Mouse (Mus musculus): ENCODE data around the gene Pmm1. TPM values are rescaled to one million over a fixed set of nuclear protein-coding genes. Genes with fewer than 3 reads are reported as not detected.

Pmm1 gene
- polyA plus RNA-seq, 1 experiment from 2014 or later = 43.0 TPM

DNA sequence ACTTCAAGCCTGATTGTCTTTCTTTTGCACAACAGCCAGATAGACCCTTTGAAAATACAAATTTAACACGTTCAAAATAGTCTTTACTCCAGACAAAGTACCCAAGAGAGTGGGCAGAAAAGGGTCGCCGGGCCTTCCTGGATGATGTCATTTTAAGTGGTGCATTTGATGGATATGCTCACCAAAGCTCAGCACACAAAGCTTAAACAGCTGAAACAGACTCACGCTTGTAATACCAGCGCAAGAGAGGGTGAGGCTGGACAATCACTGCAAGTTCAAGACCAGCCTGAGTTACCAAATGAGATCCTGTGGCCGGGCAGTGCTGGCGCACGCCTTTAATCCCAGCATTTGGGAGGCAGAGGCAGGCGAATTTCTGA, 34.3 kb downstream of the Pmm1 start:
- H3K27ac ChIP-seq (replicated peaks; ENCODE audit: low read depth, low read length) = peak overlapping the region; percentile 77; the same call in 1 of the 2 replicates
- 37% methylated on average over 9 of the region's 9 CpGs for WGBS
- H3K9me3 ChIP-seq (ENCODE audit: control insufficient read depth, low read length) = no peaks in the 10 kb centered on the region
- H3K4me2 ChIP-seq (ENCODE audit: low read depth, low read length) = peak overlapping the region; percentile 92
- H3K4me3 ChIP-seq (ENCODE audit: low read depth, low read length) = peak overlapping the region; percentile 79
- DNase-seq (ENCODE audit: low spot score) (no peak), ATAC-seq (ENCODE audit: low read depth) (peak; percentile 31)
- H3K27me3 ChIP-seq (replicated peaks; ENCODE audit: control insufficient read depth, insufficient read depth, low read length) = no peaks in the 10 kb centered on the region
- no peaks in the 10 kb centered on the region for H3K36me3 ChIP-seq (ENCODE audit: control insufficient read depth, insufficient read depth, low read length)
- H3K9ac ChIP-seq (ENCODE audit: low read depth, low read length) = no peak overlapping the region
- H3K4me1 ChIP-seq (ENCODE audit: control insufficient read depth, insufficient read depth, low read length) = peaks cover 12% of the 10 kb centered on the region

DNA sequence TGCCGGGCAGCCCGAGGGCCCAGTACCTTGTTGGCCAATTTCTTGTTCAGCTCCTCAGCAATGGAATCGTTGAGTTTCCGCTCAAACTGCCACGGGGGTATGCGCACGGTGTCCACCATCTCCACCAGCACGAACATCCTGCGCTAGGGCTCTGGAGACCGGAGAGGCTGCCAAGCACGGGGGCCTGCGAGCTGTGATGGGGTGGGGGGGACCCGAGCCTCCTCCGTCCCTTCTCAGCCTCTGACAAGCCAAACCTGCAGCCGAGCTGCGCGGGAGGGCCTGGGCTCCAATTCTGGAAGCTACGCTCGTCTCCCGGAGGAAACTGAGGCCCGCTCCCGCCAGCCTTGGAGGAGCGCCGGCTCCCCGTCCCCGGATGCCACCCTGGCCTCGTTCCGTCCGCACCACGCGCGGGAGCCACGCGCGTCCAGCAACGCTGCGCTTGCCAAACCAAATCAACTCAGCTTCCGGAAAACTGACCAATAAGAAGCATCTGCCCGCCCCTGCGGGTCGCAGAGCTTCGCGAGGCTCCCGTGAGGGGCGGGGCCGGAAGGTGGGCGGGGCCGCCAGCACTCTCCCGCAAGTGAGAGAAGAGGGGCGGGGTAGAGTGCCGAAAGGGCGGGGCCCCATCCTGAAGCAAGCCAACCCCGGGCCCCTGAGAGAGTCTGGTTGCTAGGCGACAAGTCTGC, 34.8 kb downstream of the Pmm1 start, which contains the start of gene Polr3h:
Polr3h (minus strand) TSS at position 481 of the 686 bp plus-strand sequence.
- Histone ChIP-seq H3K9me3 (ENCODE audit: control insufficient read depth, low read length) (no peaks in the 10 kb centered on the region), H3K36me3 (ENCODE audit: control insufficient read depth, insufficient read depth, low read length) (no peaks in the 10 kb centered on the region), H3K4me2 (ENCODE audit: low read depth, low read length) (peak within 1 kb of the TSS; percentile 92), H3K9ac (ENCODE audit: low read depth, low read length) (peak within 1 kb of the TSS; percentile 79), H3K4me3 (ENCODE audit: low read depth, low read length) (peak within 1 kb of the TSS; percentile 79), H3K4me1 (ENCODE audit: control insufficient read depth, insufficient read depth, low read length) (peaks cover 12% of the 10 kb centered on the region), H3K27me3 (replicated peaks; ENCODE audit: control insufficient read depth, insufficient read depth, low read length) (no peaks in the 10 kb centered on the region), H3K27ac (replicated peaks; ENCODE audit: low read depth, low read length) (peak within 1 kb of the TSS; percentile 77)
- peak; percentile 98 for DNase-seq (ENCODE audit: low spot score)
- WGBS = under 1% methylated on average over 40 of the region's 54 CpGs
- peak; percentile 96 for ATAC-seq (ENCODE audit: low read depth)

DNA sequence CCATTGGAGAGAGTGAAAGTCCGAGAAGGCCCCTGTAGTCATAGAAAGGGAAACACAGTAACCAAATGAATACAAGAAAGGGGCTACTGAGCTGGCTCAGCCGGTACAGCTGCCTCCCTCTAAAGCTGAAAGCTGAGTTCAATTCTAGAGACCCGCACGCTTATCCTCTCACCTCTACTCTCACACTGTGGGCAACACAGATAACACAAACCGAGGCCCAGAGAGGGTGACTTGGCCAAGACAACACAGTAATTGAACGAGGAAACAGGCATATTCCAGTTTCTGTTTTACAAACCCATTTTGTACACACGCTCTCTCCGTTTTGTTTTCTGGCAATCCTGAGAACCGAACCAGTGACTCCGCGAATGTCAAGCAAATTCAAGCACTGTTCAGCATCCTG, 35.8 kb downstream of the Pmm1 start:
- WGBS = 86% methylated on average over 11 of the region's 11 CpGs
- Histone ChIP-seq H3K27me3 (replicated peaks; ENCODE audit: control insufficient read depth, insufficient read depth, low read length) (no peaks in the 10 kb centered on the region), H3K27ac (replicated peaks; ENCODE audit: low read depth, low read length) (no peak overlapping the region), H3K9ac (ENCODE audit: low read depth, low read length) (peak overlapping the region; percentile 79), H3K4me2 (ENCODE audit: low read depth, low read length) (peak overlapping the region; percentile 92), H3K36me3 (ENCODE audit: control insufficient read depth, insufficient read depth, low read length) (no peaks in the 10 kb centered on the region), H3K4me1 (ENCODE audit: control insufficient read depth, insufficient read depth, low read length) (peaks cover 12% of the 10 kb centered on the region), H3K4me3 (ENCODE audit: low read depth, low read length) (peak overlapping the region; percentile 79), H3K9me3 (ENCODE audit: control insufficient read depth, low read length) (no peaks in the 10 kb centered on the region)
- ATAC-seq (ENCODE audit: low read depth) = no peak
- no peak for DNase-seq (ENCODE audit: low spot score)

DNA sequence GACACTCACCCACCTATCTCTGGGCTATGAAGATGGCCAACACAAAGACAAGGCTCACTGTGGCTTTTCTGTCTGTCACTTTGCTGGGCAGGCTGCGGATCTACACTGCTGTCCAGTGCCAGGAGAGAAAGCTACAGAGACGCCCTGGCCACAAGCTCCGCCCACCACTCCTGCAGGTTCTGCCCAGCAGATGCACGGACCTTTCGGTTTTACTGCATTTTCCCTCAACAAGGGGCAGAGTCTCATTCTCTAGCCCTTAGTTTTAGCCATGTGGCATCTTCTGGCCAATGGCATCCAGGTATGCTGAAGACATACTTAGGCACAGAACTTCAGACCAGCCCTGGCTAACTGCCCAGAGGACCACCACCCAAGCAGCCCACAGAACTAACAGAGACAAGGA, 39.5 kb downstream of the Pmm1 start:
- Histone ChIP-seq H3K36me3 (ENCODE audit: control insufficient read depth, insufficient read depth, low read length) (peaks cover 12% of the 10 kb centered on the region), H3K27me3 (replicated peaks; ENCODE audit: control insufficient read depth, insufficient read depth, low read length) (no peaks in the 10 kb centered on the region), H3K4me3 (ENCODE audit: low read depth, low read length) (no peak overlapping the region), H3K27ac (replicated peaks; ENCODE audit: low read depth, low read length) (no peak overlapping the region), H3K4me1 (ENCODE audit: control insufficient read depth, insufficient read depth, low read length) (peaks cover 8% of the 10 kb centered on the region), H3K4me2 (ENCODE audit: low read depth, low read length) (no peak overlapping the region), H3K9ac (ENCODE audit: low read depth, low read length) (no peak overlapping the region), H3K9me3 (ENCODE audit: control insufficient read depth, low read length) (no peaks in the 10 kb centered on the region)
- DNase-seq (ENCODE audit: low spot score) (no peak), ATAC-seq (ENCODE audit: low read depth) (no peak)
- WGBS = 62% methylated on average over 4 of the region's 5 CpGs

DNA sequence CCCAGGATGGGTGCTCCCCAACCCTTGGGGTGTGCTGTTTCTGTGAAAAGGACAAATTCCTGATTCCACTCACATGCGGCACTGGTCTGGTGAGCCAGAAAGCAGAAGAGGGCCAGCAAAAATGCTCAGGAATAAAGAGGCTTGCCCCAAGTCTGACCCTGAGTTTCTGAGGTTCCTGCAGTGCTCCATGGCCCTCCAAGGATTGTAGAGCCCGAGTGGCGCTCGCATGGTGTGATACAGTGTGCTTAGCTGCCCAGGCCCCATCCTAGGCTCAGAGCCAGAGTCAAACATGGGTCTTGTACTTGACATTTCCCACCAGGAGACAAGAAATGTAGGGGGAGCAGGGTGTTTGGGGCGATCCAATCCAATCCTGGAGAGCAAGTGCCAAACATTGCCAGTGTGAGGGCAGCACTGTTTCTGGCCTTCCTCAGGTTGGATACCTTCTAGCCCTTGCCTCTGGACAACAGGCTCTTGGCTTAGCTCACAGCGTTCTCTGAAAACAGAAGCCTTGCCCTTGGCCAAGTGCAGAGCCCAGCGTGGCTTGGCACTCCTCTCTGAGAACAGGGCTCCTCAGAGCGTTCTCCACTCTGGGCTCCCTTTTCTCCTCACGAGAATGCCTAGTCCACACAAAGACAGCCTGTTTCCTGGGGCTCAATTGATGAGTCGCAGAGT, 40.0 kb downstream of the Pmm1 start:
- H3K36me3 ChIP-seq (ENCODE audit: control insufficient read depth, insufficient read depth, low read length) = peaks cover 17% of the 10 kb centered on the region
- no peaks in the 10 kb centered on the region for H3K9me3 ChIP-seq (ENCODE audit: control insufficient read depth, low read length)
- no peak overlapping the region for H3K4me3 ChIP-seq (ENCODE audit: low read depth, low read length)
- H3K4me2 ChIP-seq (ENCODE audit: low read depth, low read length) = no peak overlapping the region
- no peak for DNase-seq (ENCODE audit: low spot score)
- peaks cover 8% of the 10 kb centered on the region for H3K4me1 ChIP-seq (ENCODE audit: control insufficient read depth, insufficient read depth, low read length)
- 79% methylated on average over 10 of the region's 10 CpGs for WGBS
- no peak overlapping the region for H3K9ac ChIP-seq (ENCODE audit: low read depth, low read length)
- H3K27me3 ChIP-seq (replicated peaks; ENCODE audit: control insufficient read depth, insufficient read depth, low read length) = no peaks in the 10 kb centered on the region
- no peak overlapping the region for H3K27ac ChIP-seq (replicated peaks; ENCODE audit: low read depth, low read length)
- no peak for ATAC-seq (ENCODE audit: low read depth)

DNA sequence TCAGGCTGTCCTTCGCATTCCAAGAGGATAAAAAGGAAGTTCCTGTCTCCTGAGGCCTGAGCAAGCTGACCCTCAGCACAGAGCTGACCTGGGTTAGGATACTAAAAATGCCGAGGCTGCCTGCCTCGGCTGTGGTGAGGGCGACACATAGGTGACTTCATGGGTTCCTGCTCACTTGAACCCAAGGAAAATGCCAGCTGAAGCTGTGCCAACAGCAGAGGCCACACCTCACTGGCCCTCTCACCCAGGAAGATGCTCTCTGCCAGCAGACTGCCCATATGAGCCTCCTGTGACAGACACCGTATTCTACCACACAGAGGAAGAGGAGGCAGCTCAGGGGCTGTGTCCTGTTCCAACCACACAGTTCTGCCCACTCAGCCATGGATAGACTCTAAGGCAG, 41.7 kb downstream of the Pmm1 start:
- 77% methylated on average over 5 of the region's 5 CpGs for WGBS
- peaks cover 32% of the 10 kb centered on the region for H3K36me3 ChIP-seq (ENCODE audit: control insufficient read depth, insufficient read depth, low read length)
- no peak for ATAC-seq (ENCODE audit: low read depth)

DNA sequence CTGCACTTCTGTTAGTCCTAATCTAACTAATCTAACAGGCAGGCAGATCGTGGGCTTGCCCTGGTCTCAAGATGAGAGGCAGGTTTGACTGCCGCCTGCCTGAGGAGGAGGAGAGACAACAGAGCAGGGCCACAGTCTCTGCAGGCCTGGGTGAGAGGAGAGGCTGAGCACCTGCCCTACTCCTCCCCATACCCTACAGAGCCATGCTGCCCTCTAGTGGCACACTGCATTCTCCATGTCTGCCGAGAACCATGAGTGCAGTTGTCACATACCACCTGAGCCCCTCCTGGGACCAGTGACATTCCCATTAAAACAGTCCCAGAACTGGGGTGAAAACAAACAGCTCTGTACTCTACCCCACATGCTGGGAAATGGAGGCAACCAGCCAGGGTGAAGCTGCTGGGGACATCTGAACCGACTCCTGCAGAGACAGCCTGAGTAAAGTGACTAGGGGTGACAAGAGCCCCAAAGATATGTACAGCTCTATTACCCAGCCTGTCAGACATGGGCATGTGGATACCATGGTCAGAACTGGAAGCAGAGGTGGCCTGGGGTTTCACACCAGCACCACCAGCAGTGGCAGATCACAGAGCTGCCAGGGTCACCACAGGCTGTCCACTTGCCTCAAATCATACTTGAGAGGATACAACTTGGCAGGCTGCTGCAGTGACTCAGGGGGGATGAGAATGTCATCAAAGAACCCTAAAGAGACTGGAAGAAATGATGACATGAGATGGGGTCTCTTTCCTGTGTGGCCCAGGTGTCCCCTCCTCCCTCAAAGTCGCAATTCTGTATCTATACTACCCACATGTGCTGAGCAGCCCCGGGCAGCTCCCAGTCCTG, 42.9 kb downstream of the Pmm1 start:
- Histone ChIP-seq H3K4me3 (ENCODE audit: low read depth, low read length) (no peak overlapping the region), H3K9me3 (ENCODE audit: control insufficient read depth, low read length) (no peaks in the 10 kb centered on the region), H3K9ac (ENCODE audit: low read depth, low read length) (no peak overlapping the region), H3K4me1 (ENCODE audit: control insufficient read depth, insufficient read depth, low read length) (no peaks in the 10 kb centered on the region), H3K27me3 (replicated peaks; ENCODE audit: control insufficient read depth, insufficient read depth, low read length) (no peaks in the 10 kb centered on the region), H3K27ac (replicated peaks; ENCODE audit: low read depth, low read length) (no peak overlapping the region), H3K4me2 (ENCODE audit: low read depth, low read length) (no peak overlapping the region), H3K36me3 (ENCODE audit: control insufficient read depth, insufficient read depth, low read length) (peaks cover 44% of the 10 kb centered on the region)
- peak; percentile 73 for ATAC-seq (ENCODE audit: low read depth)
- 59% methylated on average over 6 of the region's 6 CpGs for WGBS
- peak; percentile 48 for DNase-seq (ENCODE audit: low spot score)

More for the DNA sequence above, 41.7 kb downstream of the Pmm1 start:
- no peak overlapping the region for H3K4me3 ChIP-seq (ENCODE audit: low read depth, low read length)
- H3K9me3 ChIP-seq (ENCODE audit: control insufficient read depth, low read length) = no peaks in the 10 kb centered on the region
- H3K27me3 ChIP-seq (replicated peaks; ENCODE audit: control insufficient read depth, insufficient read depth, low read length) = no peaks in the 10 kb centered on the region
- H3K4me1 ChIP-seq (ENCODE audit: control insufficient read depth, insufficient read depth, low read length) = no peaks in the 10 kb centered on the region
- H3K27ac ChIP-seq (replicated peaks; ENCODE audit: low read depth, low read length) = no peak overlapping the region
- no peak for DNase-seq (ENCODE audit: low spot score)
- no peak overlapping the region for H3K9ac ChIP-seq (ENCODE audit: low read depth, low read length)
- H3K4me2 ChIP-seq (ENCODE audit: low read depth, low read length) = no peak overlapping the region

DNA sequence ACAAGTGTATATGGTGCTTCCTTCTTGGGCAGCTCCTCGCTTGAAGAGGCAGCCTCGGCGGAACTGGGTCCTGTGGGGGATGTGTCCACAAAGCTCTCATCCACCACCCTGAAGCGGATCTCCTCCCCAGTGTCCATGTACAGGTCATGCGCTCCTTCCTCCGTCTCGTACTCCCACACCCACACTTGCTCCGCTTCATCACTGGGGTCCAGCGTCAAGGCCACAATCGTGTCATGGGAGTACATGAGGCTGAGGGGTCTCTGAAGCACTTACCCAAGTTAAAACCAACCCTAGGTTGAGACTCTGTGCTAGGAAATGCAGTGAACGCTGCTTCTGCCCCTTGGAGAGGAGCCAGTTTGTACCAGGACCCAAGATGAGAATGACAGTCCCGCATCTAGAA, 43.5 kb downstream of the Pmm1 start:
- Histone ChIP-seq H3K27me3 (replicated peaks; ENCODE audit: control insufficient read depth, insufficient read depth, low read length) (no peaks in the 10 kb centered on the region), H3K9me3 (ENCODE audit: control insufficient read depth, low read length) (no peaks in the 10 kb centered on the region), H3K9ac (ENCODE audit: low read depth, low read length) (no peak overlapping the region), H3K27ac (replicated peaks; ENCODE audit: low read depth, low read length) (no peak overlapping the region), H3K4me1 (ENCODE audit: control insufficient read depth, insufficient read depth, low read length) (no peaks in the 10 kb centered on the region), H3K4me3 (ENCODE audit: low read depth, low read length) (no peak overlapping the region), H3K4me2 (ENCODE audit: low read depth, low read length) (no peak overlapping the region), H3K36me3 (ENCODE audit: control insufficient read depth, insufficient read depth, low read length) (peaks cover 50% of the 10 kb centered on the region)
- ATAC-seq (ENCODE audit: low read depth) (no peak), DNase-seq (ENCODE audit: low spot score) (no peak)
- 83% methylated on average over 12 of the region's 12 CpGs for WGBS

Data from embryonic facial prominence, embryonic 14.5 days (tissue).